Mouse (Mus musculus) kidney, embryonic 15.5 days (tissue): ENCODE measurements at regions not wholly inside any gene's neighbourhood (a gene's known extent, or its start where the extent isn't known, plus 50 kb on each side); places are given as distances from the start of the nearest gene placed in this dataset.

Experiments used
- ATAC-seq: fragments of 200-750 bp; cut with Nextera tagmentation; replicated peaks from 2 replicates; pipeline ENCODE4 v1.8.0; 2017; ENCODE audit warnings: moderate TSS enrichment; ENCODE audit not compliant: low FRiP score
- H3K27ac ChIP-seq: fragments of 300-500 bp; sonication (generic); 2 replicates; pipeline ENCODE4 v1.5.1; 2015; ENCODE audit warnings: mild to moderate bottlenecking, inconsistent platforms
- H3K27me3 ChIP-seq: fragments of 300-500 bp; sonication (generic); 2 replicates; pipeline ENCODE4 v1.6.1; 2015; ENCODE audit warnings: inconsistent platforms
- H3K36me3 ChIP-seq: fragments of 300-500 bp; sonication (generic); 2 replicates; pipeline ENCODE4 v1.6.1; 2015; ENCODE audit warnings: inconsistent platforms
- H3K4me1 ChIP-seq: fragments of 300-500 bp; sonication (generic); 2 replicates; pipeline ENCODE4 v1.6.1; 2015; ENCODE audit warnings: inconsistent platforms
- H3K4me2 ChIP-seq: fragments of 300-500 bp; sonication (generic); 2 replicates; pipeline ENCODE4 v1.6.1; 2015; ENCODE audit warnings: moderate library complexity, mild to moderate bottlenecking, inconsistent platforms
- H3K4me3 ChIP-seq: fragments of 300-500 bp; sonication (generic); replicated peaks from 2 replicates; pipeline ENCODE4 v1.5.1; 2015; ENCODE audit warnings: mild to moderate bottlenecking, inconsistent platforms
- H3K9ac ChIP-seq: fragments of 300-500 bp; sonication (generic); 2 replicates; pipeline ENCODE4 v1.6.1; 2015; ENCODE audit warnings: mild to moderate bottlenecking, inconsistent platforms
- H3K9me3 ChIP-seq: fragments of 300-500 bp; sonication (generic); replicated peaks from 2 replicates; pipeline ENCODE4 v1.6.1; 2016; ENCODE audit warnings: inconsistent platforms
- WGBS: fragments of 180-500 bp; shearing (Covaris S2); methylation state at CpG from one replicate; pipeline ENCODE4 v1.1.7; 2015; ENCODE audit warnings: mixed read lengths; 5-methylcytosine and 5-hydroxymethylcytosine counted together

DNA sequence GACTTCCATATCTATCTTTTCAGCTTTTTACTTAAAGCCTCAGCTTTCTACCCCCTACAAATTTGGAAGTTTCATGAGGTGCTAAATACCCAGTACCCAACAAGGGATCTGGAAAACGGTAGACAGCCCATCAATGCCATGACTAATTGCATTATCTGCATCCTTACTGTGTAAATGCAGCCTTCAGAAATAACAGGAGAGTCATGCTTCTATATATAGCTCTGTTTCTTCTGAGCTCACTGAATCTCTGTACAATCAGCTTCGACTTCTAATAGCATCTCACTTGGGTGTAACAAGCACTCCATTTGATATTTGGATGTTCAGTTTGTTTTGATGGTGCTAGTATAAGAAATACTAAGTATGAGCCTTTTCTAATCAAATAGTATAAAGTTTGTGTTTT, 120.7 kb downstream of the Tmsb4x start:
- Histone ChIP-seq H3K4me3 (no peak overlapping the region), H3K4me1 (no peaks in the 10 kb centered on the region), H3K9me3 (no peaks in the 10 kb centered on the region), H3K27ac (peak overlapping the region; percentile 11; the same call in 1 of the 2 replicates), H3K36me3 (no peaks in the 10 kb centered on the region), H3K4me2 (no peak overlapping the region), H3K27me3 (peaks cover 26% of the 10 kb centered on the region; the same call in 1 of the 2 replicates), H3K9ac (no peak overlapping the region)
- 53% methylated on average over 2 of the region's 2 CpGs for WGBS
- ATAC-seq = no peak

DNA sequence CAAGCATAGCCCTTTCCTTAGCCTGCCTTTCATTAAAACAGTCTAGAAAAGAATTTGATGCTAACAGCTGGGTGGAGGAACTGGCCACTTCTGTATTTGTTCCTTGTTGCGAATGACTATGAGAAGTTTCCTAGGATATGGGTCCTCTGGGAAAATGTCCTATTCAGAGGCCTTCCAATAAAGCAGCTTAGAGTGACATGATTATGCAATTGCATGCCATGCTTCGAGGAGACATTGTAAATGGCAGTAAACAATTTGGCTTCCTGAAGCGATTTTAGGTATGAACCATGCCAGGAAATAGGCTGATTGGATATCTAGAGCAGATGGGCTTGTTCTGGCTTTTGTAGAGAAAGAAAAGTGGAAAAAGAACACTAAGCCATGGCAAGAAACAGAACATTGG, 128.3 kb downstream of the Tmsb4x start:
- Histone ChIP-seq H3K27me3 (peaks cover 33% of the 10 kb centered on the region), H3K9me3 (no peaks in the 10 kb centered on the region), H3K4me2 (no peak overlapping the region), H3K4me3 (no peak overlapping the region), H3K9ac (no peak overlapping the region), H3K27ac (no peak overlapping the region), H3K36me3 (no peaks in the 10 kb centered on the region), H3K4me1 (no peaks in the 10 kb centered on the region)
- no peak for ATAC-seq
- WGBS = 72% methylated on average over 3 of the region's 3 CpGs

GRCm38 (mm10) chrX:167069075-167069474, 140.0 kb downstream of the Tmsb4x start:
- Histone ChIP-seq H3K4me1 (no peaks in the 10 kb centered on the region), H3K36me3 (no peaks in the 10 kb centered on the region), H3K4me3 (no peak overlapping the region), H3K4me2 (no peak overlapping the region), H3K9me3 (no peaks in the 10 kb centered on the region), H3K27ac (no peak overlapping the region), H3K9ac (no peak overlapping the region), H3K27me3 (peaks cover 37% of the 10 kb centered on the region)
- ATAC-seq = no peak
- WGBS = 45% methylated on average over 2 of the region's 2 CpGs

DNA sequence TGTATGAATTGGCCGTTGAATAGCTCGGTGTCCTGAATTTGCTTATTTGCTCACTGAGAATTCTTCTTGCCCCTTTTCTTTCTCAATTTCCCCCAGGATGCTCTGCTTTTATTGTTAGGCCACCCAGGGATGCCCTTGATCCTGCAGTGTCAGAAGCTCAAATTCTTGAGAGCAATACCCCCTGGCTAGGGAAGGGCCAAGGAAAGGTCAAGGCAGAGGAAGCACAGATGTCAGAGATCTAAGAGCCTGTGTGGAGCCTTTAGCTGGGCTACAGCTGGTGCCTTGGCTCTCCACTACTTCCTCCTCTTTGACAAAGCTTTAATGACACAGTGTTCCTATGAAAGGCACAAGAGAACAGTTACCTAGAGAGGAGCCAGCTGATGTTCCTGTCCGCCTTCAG, 141.2 kb downstream of the Tmsb4x start:
- Histone ChIP-seq H3K4me3 (no peak overlapping the region), H3K9ac (no peak overlapping the region), H3K27me3 (peaks cover 35% of the 10 kb centered on the region), H3K27ac (no peak overlapping the region), H3K4me2 (no peak overlapping the region), H3K9me3 (no peaks in the 10 kb centered on the region), H3K4me1 (no peaks in the 10 kb centered on the region), H3K36me3 (no peaks in the 10 kb centered on the region)
- WGBS = 64% methylated on average over 3 of the region's 3 CpGs
- ATAC-seq = no peak

- ATAC-seq = no peak
- no peak overlapping the region for H3K4me2 ChIP-seq
- WGBS = 72% methylated on average over 4 of the region's 4 CpGs
These were observed 145.2 kb downstream of the Tmsb4x start for GRCm38 (mm10) chrX:167063881-167064280.

DNA sequence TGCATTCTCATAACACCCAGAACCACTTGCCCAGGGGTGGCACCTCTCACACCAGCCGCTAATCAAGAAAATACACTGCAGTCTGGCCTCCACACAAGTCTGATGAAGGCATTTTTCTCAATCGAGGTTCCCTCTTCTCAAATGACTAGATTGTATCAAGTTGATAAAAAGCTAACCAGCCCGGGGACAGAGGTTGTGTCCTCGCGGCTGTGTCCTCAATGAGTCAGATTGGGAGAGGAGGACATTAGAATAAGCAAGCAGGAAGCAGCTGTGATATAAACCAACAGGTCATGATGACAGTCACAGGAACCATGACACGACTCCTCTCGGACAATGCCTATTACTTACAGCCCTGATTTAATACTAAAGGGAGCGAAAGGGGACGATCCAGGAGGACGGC, 156.7 kb downstream of the Tmsb4x start:
- Histone ChIP-seq H3K36me3 (no peaks in the 10 kb centered on the region), H3K4me3 (no peak overlapping the region), H3K9me3 (no peaks in the 10 kb centered on the region), H3K4me1 (no peaks in the 10 kb centered on the region), H3K27ac (no peak overlapping the region), H3K4me2 (no peak overlapping the region), H3K27me3 (peaks cover 24% of the 10 kb centered on the region), H3K9ac (no peak overlapping the region)
- ATAC-seq = no peak
- 75% methylated on average over 10 of the region's 10 CpGs for WGBS

More at GRCm38 (mm10) chrX:167063881-167064280, 145.2 kb downstream of the Tmsb4x start:
- H3K27me3 ChIP-seq = peaks cover 32% of the 10 kb centered on the region
- H3K4me1 ChIP-seq = no peaks in the 10 kb centered on the region
- H3K9me3 ChIP-seq = no peaks in the 10 kb centered on the region
- H3K4me3 ChIP-seq = no peak overlapping the region
- no peak overlapping the region for H3K27ac ChIP-seq
- H3K9ac ChIP-seq = no peak overlapping the region
- H3K36me3 ChIP-seq = no peaks in the 10 kb centered on the region

DNA sequence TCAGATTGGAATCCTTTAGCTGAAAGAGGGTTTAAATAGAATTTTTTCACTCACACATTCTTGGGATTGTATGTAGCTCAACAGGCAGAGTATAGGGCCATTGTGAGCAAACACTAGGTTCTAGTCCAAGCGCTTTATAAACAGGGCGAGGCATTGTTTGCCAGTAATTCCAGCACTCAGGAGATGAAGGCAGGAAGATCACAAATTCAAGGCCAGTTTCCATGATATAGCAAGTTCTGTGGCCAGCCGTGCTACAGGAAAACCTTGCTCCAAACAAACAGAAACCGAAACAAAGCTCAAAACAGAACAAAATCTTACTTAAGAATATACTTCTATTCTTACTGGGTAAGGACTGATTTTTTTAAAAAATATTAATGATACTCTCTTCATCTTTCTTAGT, 159.0 kb downstream of the Tmsb4x start:
- no peaks in the 10 kb centered on the region for H3K4me1 ChIP-seq
- no peaks in the 10 kb centered on the region for H3K9me3 ChIP-seq
- 88% methylated on average over 4 of the region's 4 CpGs for WGBS
- H3K27me3 ChIP-seq = peaks cover 32% of the 10 kb centered on the region
- H3K4me3 ChIP-seq = no peak overlapping the region
- H3K4me2 ChIP-seq = no peak overlapping the region
- H3K36me3 ChIP-seq = no peaks in the 10 kb centered on the region
- no peak overlapping the region for H3K27ac ChIP-seq
- H3K9ac ChIP-seq = no peak overlapping the region
- no peak for ATAC-seq

GRCm38 (mm10) chrX:167049191-167049968, 159.7 kb downstream of the Tmsb4x start:
- H3K27ac ChIP-seq = 0 out of 2 replicates have a peak overlapping the region, but pooled peaks have one; percentile 2

DNA sequence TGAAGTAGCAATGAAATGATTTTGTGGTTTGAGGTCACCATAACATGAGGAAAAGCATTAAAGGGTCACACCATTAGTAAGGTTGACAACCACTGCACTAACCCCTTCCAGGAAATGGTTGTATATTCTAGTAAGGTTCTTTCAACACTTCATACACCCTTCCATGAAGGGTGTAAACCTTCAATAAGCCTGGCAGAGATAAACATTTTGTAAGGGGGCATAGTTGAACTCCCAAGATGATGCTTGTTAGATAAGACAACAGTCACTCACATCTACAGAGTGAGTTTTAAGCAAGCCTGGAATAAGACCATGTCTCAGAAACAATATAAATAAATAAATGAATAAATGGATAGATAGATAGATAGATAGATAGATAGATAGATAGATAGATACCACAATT, 171.1 kb downstream of the Tmsb4x start:
- H3K4me2 ChIP-seq = no peak overlapping the region
- no peaks in the 10 kb centered on the region for H3K9me3 ChIP-seq
- H3K4me1 ChIP-seq = no peaks in the 10 kb centered on the region
- no peaks in the 10 kb centered on the region for H3K36me3 ChIP-seq
- ATAC-seq = no peak
- no peak overlapping the region for H3K27ac ChIP-seq
- peaks cover 37% of the 10 kb centered on the region for H3K27me3 ChIP-seq
- no peak overlapping the region for H3K9ac ChIP-seq
- H3K4me3 ChIP-seq = no peak overlapping the region

More at GRCm38 (mm10) chrX:167049191-167049968, 159.7 kb downstream of the Tmsb4x start:
- Histone ChIP-seq H3K4me2 (no peak overlapping the region), H3K27me3 (peaks cover 36% of the 10 kb centered on the region), H3K4me1 (no peaks in the 10 kb centered on the region), H3K9me3 (no peaks in the 10 kb centered on the region), H3K4me3 (no peak overlapping the region), H3K9ac (no peak overlapping the region), H3K36me3 (no peaks in the 10 kb centered on the region)
- ATAC-seq = no peak
- WGBS = 67% methylated on average over 5 of the region's 5 CpGs

- 4% methylated on average over 1 of the region's 1 CpGs for WGBS
- no peak overlapping the region for H3K4me2 ChIP-seq
- H3K9me3 ChIP-seq = no peaks in the 10 kb centered on the region
- ATAC-seq = no peak
- H3K27ac ChIP-seq = no peak overlapping the region
- no peaks in the 10 kb centered on the region for H3K36me3 ChIP-seq
- H3K9ac ChIP-seq = no peak overlapping the region
- peaks cover 40% of the 10 kb centered on the region for H3K27me3 ChIP-seq
- no peak overlapping the region for H3K4me3 ChIP-seq
- no peaks in the 10 kb centered on the region for H3K4me1 ChIP-seq
These were observed 172.8 kb downstream of the Tmsb4x start for GRCm38 (mm10) chrX:167036355-167036754.

DNA sequence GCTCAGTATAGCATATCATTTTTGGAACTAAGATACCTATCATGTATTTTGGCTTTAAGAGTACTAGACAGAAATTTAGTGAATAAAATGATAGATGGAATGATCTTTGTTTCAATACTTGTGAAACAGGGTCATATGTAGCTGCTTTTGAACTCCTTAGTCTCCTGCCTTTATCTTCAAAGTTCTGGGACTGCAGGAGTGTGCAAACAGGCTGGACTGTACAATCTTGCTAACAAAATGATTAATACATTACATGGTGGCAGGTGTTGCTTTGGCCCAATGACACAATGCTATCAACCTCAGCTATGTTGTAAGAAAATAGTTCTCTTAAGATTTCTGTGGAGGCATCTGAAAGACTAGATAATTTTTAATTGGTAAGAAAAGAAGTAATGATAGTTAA, 173.5 kb downstream of the Tmsb4x start:
- ATAC-seq = no peak
- H3K27ac ChIP-seq = no peak overlapping the region
- H3K4me2 ChIP-seq = no peak overlapping the region
- H3K4me3 ChIP-seq = no peak overlapping the region
- H3K4me1 ChIP-seq = no peaks in the 10 kb centered on the region
- H3K9ac ChIP-seq = no peak overlapping the region
- no peaks in the 10 kb centered on the region for H3K9me3 ChIP-seq
- H3K36me3 ChIP-seq = no peaks in the 10 kb centered on the region
- H3K27me3 ChIP-seq = peaks cover 38% of the 10 kb centered on the region

GRCm38 (mm10) chrX:167033091-167033490, 176.0 kb downstream of the Tmsb4x start:
- Histone ChIP-seq H3K9me3 (no peaks in the 10 kb centered on the region), H3K4me1 (no peaks in the 10 kb centered on the region), H3K4me3 (no peak overlapping the region), H3K27ac (peak overlapping the region; percentile 19; the same call in 1 of the 2 replicates), H3K4me2 (no peak overlapping the region), H3K36me3 (no peaks in the 10 kb centered on the region), H3K27me3 (peaks cover 32% of the 10 kb centered on the region), H3K9ac (no peak overlapping the region)
- no peak for ATAC-seq
- 76% methylated on average over 2 of the region's 2 CpGs for WGBS

DNA sequence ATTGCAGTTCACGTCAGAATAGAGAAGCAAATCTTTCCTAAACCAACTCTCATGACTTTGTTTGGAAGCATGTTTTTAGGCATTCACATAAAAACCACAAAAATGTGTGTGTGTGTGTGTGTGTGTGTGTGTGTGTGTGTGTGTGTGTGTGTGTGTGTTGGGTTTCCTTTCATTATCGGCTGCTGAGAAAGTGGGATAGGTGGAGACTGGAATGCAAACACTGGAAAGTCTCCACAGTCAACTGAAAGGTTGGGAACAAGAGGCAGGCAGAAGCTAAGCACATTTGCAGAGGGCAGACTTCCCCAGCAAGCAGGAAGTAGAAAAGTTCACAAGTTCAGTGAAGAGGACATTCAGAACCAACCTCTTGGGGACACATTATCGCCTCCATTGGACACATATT, 176.5 kb downstream of the Tmsb4x start:
- H3K4me1 ChIP-seq = no peaks in the 10 kb centered on the region
- ATAC-seq = no peak
- 45% methylated on average over 3 of the region's 3 CpGs for WGBS
- H3K27ac ChIP-seq = peak overlapping the region; percentile 19; the same call in 1 of the 2 replicates
- H3K4me2 ChIP-seq = no peak overlapping the region
- H3K36me3 ChIP-seq = no peaks in the 10 kb centered on the region
- H3K27me3 ChIP-seq = peaks cover 32% of the 10 kb centered on the region
- no peak overlapping the region for H3K9ac ChIP-seq
- no peaks in the 10 kb centered on the region for H3K9me3 ChIP-seq
- H3K4me3 ChIP-seq = no peak overlapping the region
